Mouse (Mus musculus) right cerebral cortex, adult 2 months (tissue): Measurements from ENCODE around the gene Stx8.

Source experiments
- DNase-seq, 2 experiments: peaks; one replicate each; pipeline ENCODE4 v3.0.0; 2021 to 2022; ENCODE audit warnings: low spot score in 2 of 2

The Stx8 gene

DNA sequence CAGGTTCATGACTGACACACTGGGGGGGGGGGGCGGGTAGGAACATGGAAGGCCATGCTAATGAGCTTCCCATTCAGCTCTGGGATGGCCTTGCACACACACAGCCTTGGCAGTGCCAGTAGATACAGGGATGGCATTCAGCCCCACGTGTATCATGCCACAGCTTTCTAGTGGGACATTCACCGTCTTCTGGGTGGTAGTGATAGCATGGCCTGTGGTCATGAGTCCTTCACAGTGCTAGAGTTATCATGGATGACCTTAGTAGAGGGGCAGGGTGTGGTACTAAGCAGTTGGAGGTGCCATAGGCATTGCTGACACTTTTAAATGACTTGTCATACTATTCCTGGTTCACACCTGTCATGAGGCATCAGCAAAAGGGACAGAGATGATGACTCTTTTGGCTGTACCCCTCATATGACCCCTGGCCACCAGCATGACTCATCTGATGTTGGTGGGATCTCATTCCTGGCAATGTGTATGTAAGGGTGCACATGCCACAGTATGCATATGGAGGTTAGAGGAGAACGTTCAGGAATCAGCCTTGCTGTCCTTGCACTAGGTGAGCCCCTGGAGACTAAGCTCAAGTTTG is 69.4 kb downstream of the Stx8 start:
- no peak for DNase-seq

- no peak for DNase-seq
Measured at GRCm38 (mm10) chr11:68036133-68036959, 70.4 kb downstream of the Stx8 start.

DNA sequence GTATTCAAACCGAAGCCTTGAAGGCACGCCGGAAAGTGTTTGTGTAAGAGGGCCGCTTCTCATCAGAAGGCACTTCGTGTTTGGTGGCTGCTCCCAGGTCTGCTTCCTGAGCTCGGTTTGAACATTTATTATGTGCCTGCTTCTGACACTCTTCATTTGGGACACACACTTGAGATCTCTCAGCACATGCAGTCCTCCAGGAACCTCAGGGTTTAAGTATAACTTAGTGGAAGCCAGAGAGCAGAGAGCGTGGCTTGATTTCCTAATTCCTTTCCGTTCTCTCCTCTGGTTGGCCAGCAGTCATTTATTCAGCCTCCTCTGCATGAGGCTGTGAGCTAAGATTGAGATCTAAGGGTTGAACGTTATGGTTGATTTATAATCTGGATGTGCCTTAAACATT is 71.1 kb downstream of the Stx8 start:
- no peak for DNase-seq

- no peak for DNase-seq
Measured at GRCm38 (mm10) chr11:68038101-68038500, 72.1 kb downstream of the Stx8 start.

DNA sequence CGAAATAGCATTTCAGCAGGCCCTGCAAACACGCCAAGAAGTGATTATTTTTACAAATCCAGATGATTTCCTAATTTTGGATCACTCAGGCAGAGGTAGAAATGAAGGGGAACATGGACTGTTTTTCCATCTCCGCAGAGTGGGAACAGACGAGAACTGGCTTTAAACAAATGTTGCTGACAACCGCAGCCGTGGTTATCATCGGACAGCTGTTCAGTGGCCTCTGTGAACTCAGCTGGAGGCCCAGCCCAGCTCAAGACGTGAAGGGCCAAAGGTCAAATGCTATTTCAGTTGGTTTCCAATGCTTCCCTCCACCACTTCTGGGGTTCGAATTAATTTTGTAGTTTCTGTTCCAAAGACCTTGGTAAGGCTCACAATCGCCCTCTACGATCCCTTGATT is 78.2 kb downstream of the Stx8 start:
- DNase-seq, result no peak

- DNase-seq, result no peak
Measured at GRCm38 (mm10) chr11:68046916-68047315, 80.9 kb downstream of the Stx8 start.

- DNase-seq, result no peak
Measured at GRCm38 (mm10) chr11:68049261-68050165, 83.5 kb downstream of the Stx8 start.

DNA sequence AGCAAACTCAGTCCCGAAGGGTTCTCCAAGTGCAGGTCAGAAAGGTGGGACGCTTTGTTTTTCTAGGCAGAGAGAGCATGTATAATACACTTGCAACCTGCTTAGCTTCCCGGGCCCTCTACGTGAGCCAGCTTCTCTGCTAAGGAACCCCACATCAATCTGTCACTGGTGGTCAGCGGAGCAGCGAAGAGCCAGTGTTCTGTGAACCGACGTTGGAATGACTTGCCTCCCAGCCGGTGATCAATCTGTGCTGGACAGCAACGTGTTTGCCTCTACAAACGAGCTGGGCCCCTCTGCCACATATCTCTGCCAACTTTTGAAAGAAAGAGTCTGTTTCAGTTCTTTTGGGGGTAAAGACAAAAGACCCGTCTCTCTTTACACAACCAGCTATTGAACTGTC is 84.7 kb downstream of the Stx8 start:
- no peak for DNase-seq

GRCm38 (mm10) chr11:68051305-68051704 is 85.3 kb downstream of the Stx8 start:
- DNase-seq, result no peak

- DNase-seq, result no peak
Measured at GRCm38 (mm10) chr11:68058466-68059201, 92.6 kb downstream of the Stx8 start.

GRCm38 (mm10) chr11:68060651-68061050 is 94.7 kb downstream of the Stx8 start:
- DNase-seq, result no peak

- no peak for DNase-seq
Measured at GRCm38 (mm10) chr11:68062116-68062515, 96.1 kb downstream of the Stx8 start.

GRCm38 (mm10) chr11:68067806-68068205 is 101.8 kb downstream of the Stx8 start:
- DNase-seq, result no peak

DNA sequence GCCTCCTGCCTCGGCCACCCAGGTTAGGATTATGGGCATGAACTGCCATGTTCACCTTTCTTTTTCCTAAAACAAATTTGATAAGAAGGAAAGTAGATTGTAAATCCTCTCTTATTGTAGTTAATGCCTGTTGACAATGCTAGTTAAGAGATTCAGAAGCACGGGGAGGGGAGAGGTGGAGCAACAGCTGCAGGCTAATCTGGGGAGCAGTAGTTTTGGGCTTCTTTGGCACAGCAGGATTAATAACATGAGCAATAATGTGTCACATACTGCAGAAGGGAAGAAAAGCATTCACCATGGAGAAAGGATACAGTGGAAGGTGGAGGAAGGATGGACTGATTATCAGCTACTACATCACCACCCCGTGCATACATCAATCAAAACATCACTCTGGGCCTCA is 104.1 kb downstream of the Stx8 start:
- no peak for DNase-seq

GRCm38 (mm10) chr11:68071836-68072235 is 105.8 kb downstream of the Stx8 start:
- DNase-seq, result no peak

GRCm38 (mm10) chr11:68072597-68073210 is 106.7 kb downstream of the Stx8 start:
- DNase-seq, result no peak

DNA sequence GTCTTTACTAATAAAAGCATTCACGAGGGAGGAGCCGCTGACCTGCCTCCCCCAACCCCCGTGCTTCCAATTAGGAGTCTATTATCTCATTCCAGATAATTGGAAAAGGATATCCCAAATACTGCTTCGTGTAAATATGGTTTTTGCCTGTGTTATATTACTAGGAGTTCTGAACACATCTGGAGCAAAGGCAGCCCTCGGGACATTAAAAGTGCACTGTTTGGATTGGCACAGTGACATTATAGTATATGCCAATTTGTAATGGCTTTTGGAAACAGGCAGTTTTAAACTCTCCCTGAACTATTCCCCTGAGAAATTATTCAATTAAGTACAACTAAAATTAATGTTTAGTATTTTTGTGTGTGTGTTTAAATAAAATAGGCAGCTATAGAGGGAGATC is 108.7 kb downstream of the Stx8 start:
- DNase-seq, result no peak

GRCm38 (mm10) chr11:68075331-68075730 is 109.3 kb downstream of the Stx8 start:
- no peak for DNase-seq

- no peak for DNase-seq
Measured at GRCm38 (mm10) chr11:68079756-68080155, 113.8 kb downstream of the Stx8 start.

GRCm38 (mm10) chr11:68080999-68081398 is 115.0 kb downstream of the Stx8 start:
- DNase-seq, result no peak

DNA sequence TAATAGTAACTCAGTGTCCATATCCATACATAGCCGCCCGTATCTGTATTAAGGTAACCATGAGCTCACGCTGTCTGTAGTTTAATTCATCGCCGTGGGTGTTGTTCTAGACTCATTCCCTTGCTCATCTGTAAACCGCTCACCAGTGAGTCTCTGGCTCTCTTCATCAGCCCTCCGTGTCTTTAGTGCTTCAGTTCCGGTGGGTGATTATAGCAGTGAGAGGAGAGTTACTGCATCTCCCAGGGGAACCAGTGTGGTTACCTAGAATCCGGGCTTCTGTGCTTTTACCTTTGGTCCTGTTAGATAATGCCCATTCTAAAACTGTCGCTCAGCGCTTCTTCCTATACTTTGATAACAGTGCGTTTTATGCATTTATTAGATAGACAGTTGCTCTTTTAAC is 116.8 kb downstream of the Stx8 start:
- DNase-seq, result no peak
